In genomic region chr9:96431081-96431480, GRCm38 (mm10) we compare ENCODE assay signal across 17 mouse cellular contexts. TPM values are rescaled to one million over a fixed set of nuclear protein-coding genes. Genes with fewer than 3 reads are reported as not detected.
DNase-seq lines count a peak whose midpoint lies in the region; ATAC-seq lines count a peak whose summit lies in the region.
"Had no signal": no experiment of that assay in that cellular context is flagged by ENCODE, and none has a peak within 500 bp of the region (broad histone marks: within the 10 kb centered on the region; RNA-seq: fewer than 3 reads in every experiment).

No protein-coding gene starts in this region.

- H3K9me3 ChIP-seq in heart, embryonic 11.5 days (replicated peaks; ENCODE audit: control insufficient read depth, low read length): no peaks in the 10 kb centered on the region
- H3K9me3 ChIP-seq: embryonic facial prominence, embryonic 10.5 days; hindbrain, embryonic 15.5 days; liver, embryonic 15.5 days; megakaryocyte, embryonic 14.5 days had no signal

- no peak overlapping the region for H3K4me3 ChIP-seq in heart, embryonic 11.5 days (ENCODE audit: low read depth, low read length)
- H3K4me3 ChIP-seq: embryonic facial prominence, embryonic 10.5 days; hindbrain, embryonic 15.5 days; liver, embryonic 15.5 days; megakaryocyte, embryonic 14.5 days had no signal

- no peak overlapping the region for H3K9ac ChIP-seq in heart, embryonic 11.5 days (ENCODE audit: low read depth, low read length)
- H3K9ac ChIP-seq: hindbrain, embryonic 15.5 days; liver, embryonic 15.5 days had no signal

- H3K27ac ChIP-seq in heart, embryonic 11.5 days (ENCODE audit: low read depth, low read length): no peak overlapping the region
- H3K27ac ChIP-seq: embryonic facial prominence, embryonic 10.5 days; hindbrain, embryonic 15.5 days; liver, embryonic 15.5 days had no signal

- peak; percentile 53 for DNase-seq in adrenal gland, postnatal 10 days
- no peak for DNase-seq in adrenal gland, postnatal 4 days (ENCODE audit: low spot score in 2 of 2)
- DNase-seq in kidney, adult 9 months: peak; percentile 41
- no peak for DNase-seq in kidney, adult 11 months
- peak; percentile 21 for DNase-seq in MN1 (ENCODE audit: low spot score)
- peak; percentile 45 to 48 for DNase-seq in kidney, postnatal 36 days
- DNase-seq in thymus, postnatal 25 days: no peak
- DNase-seq: cerebellum, adult 8-10 months; heart, postnatal 4 days; lung, postnatal 14 days; midbrain, embryonic 14.5 days; thymus, postnatal 4 days had no signal

- peaks cover 11% of the 10 kb centered on the region for H3K4me1 ChIP-seq in heart, embryonic 11.5 days (ENCODE audit: control insufficient read depth, insufficient read depth, low read length)
- H3K4me1 ChIP-seq: liver, embryonic 15.5 days had no signal

- H3K27me3 ChIP-seq in heart, embryonic 11.5 days (ENCODE audit: control insufficient read depth, insufficient read depth, low read length): no peaks in the 10 kb centered on the region
- H3K27me3 ChIP-seq: hindbrain, embryonic 15.5 days had no signal

- ATAC-seq in heart, embryonic 11.5 days (replicated peaks; ENCODE audit: insufficient number of reproducible peaks, low FRiP score, low TSS enrichment): no peak

- no peak overlapping the region for H3K4me2 ChIP-seq in heart, embryonic 11.5 days
- H3K4me2 ChIP-seq: hindbrain, embryonic 15.5 days; liver, embryonic 15.5 days had no signal

- no peaks in the 10 kb centered on the region for H3K36me3 ChIP-seq in heart, embryonic 11.5 days (ENCODE audit: control insufficient read depth, insufficient read depth, low read length)
- H3K36me3 ChIP-seq: embryonic facial prominence, embryonic 10.5 days; hindbrain, embryonic 15.5 days; liver, embryonic 15.5 days had no signal

- WGBS in heart, embryonic 11.5 days (ENCODE audit: insufficient replicate concordance): 62% methylated on average over 3 of the region's 3 CpGs

RNA-seq across cellular contexts. Expression of gene Rnf7, which starts 47.4 kb away (rescaled TPM):
- 10 to 100 TPM; 72.7 to 86.6 TPM for total RNA-seq in adrenal gland, postnatal 10 days (2021)
- total RNA-seq in adrenal gland, postnatal 4 days (2021): 10 to 100 TPM; 84.7 to 89.5 TPM
- 261 and 268 TPM in 2 replicates for polyA plus RNA-seq in heart, embryonic 11.5 days (2014; fragmentation: Nextera tagmentation; extraction: Ambion mirVana)

Comparison
In these comparisons a context has a peak if more than half of its experiments do, and no peak if none do; other contexts are left out.
1. DNase-seq: peak in adrenal gland, postnatal 10 days (single experiment), kidney, adult 9 months (single experiment), MN1 (single experiment) and kidney, postnatal 36 days (2 of 2); none in adrenal gland, postnatal 4 days (0 of 2), kidney, adult 11 months (single experiment) and thymus, postnatal 25 days (single experiment).